Mouse (Mus musculus) T-helper 17 cell (primary cell): ENCODE data around the gene Mapkapk3.

Source experiments
- in situ Hi-C, 2 experiments: fragments of 300-600 bp; cut with MboI, MseI; formaldehyde crosslinking; loops; 1 replicate in 1 of 2; 2 replicates in 1 of 2; pipeline ENCODE4 v1.15.1; 2025; ENCODE audit warnings: high pct_unique_total_duplicates in 2 of 2

Mapkapk3 gene

GRCm38 (mm10) chr9:107296016-107296040, 6.2 kb upstream of the Mapkapk3 start, which contains the start of gene Cish:
Gene Cish (plus strand): TSS chr9:107296026.
- in situ Hi-C loops, result loop anchor here (5.0 to 10.0 kb wide), 2 partner anchors 36 to 59 kb away; no protein-coding TSS in a partner anchor

GRCm38 (mm10) chr9:107295616-107296015, 5.9 kb upstream of the Mapkapk3 start:
- in situ Hi-C loops, result loop anchor here (5.0 to 10.0 kb wide), 2 partner anchors 37 to 59 kb away; no protein-coding TSS in a partner anchor

DNA sequence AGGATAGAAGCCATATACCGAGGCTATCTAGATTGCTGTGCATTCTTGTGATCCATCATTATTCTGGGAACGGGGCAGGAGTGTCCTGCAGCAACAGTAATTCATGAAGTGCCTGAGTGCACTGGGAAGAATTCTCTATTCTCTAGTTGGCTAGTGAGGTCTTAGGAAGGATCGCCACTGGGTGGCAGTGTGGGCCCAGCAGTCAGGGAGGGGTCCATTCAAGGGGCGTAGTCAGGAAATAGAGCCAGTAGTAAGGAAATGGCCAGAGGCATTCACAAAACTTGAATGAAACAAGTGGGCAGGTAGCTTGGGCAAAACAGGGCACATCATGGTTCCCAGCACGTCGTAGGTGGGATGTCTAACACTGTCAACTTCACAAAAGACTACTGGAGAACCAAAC, 4.6 kb upstream of the Mapkapk3 start:
- in situ Hi-C loops, result loop anchor here (5.0 to 10.0 kb wide), 3 partner anchors 47 to 402 kb away; partner anchors contain the start of gene Manf (in 1 of the 2)

- in situ Hi-C loops, result loop anchor here (5.0 to 10.0 kb wide), 3 partner anchors 44 to 399 kb away; partner anchors contain the start of gene Manf (in 1 of the 2)
These were observed 1.2 kb upstream of the Mapkapk3 start for GRCm38 (mm10) chr9:107290897-107291296.

- in situ Hi-C loops, result loop anchor here in 1 of 2 experiments (5.0 kb wide), 1 partner anchor 391 kb away; no protein-coding TSS in a partner anchor
These were observed 966 bp downstream of the Mapkapk3 start for GRCm38 (mm10) chr9:107288711-107289110.

GRCm38 (mm10) chr9:107288105-107288650, 1.5 kb downstream of the Mapkapk3 start:
- in situ Hi-C loops, result loop anchor here in 1 of 2 experiments (5.0 kb wide), 1 partner anchor 391 kb away; no protein-coding TSS in a partner anchor

DNA sequence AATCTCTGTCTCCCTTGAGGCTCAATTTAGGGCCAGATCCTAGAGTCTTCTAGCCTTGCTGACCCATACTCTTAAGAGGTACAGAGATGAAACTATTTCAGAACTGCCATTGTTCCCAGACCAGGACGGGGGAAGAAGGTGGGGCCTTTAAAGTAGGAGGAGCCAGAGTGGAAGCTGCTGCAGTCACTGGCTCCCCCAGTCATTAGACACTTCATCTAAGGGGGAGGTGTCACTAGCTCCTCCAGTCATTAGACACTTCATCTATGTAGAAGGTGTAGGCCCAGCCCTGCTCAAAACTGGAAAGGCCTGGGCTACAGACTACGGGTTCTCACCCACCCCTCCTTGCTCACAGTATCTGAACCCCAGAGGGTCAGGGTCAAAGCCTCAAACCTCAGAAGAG, 2.4 kb downstream of the Mapkapk3 start:
- in situ Hi-C loops, result loop anchor here in 1 of 2 experiments (5.0 kb wide), 1 partner anchor 390 kb away; no protein-coding TSS in a partner anchor

DNA sequence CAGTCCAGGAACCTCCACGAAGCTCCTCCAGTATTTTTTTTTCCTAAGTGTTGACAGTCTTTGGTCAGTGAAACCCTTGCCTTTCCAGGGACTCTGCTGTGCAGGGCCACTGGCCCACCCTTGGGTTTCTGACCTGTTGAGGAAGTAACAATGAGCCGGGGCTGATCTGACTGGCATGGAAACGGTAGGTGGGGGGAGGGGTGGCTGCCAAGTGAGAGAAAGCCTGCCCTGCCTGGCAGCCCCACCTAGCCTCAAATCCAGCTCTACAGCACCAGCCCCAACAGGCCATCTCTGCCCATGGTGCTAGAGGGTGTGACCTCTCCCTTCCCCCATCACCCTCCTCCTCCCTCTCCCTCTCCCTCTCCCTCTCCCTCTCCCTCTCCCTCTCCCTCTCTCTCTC, 4.7 kb downstream of the Mapkapk3 start:
- in situ Hi-C loops, result loop anchor here in 1 of 2 experiments (5.0 kb wide), 1 partner anchor 388 kb away; no protein-coding TSS in a partner anchor

DNA sequence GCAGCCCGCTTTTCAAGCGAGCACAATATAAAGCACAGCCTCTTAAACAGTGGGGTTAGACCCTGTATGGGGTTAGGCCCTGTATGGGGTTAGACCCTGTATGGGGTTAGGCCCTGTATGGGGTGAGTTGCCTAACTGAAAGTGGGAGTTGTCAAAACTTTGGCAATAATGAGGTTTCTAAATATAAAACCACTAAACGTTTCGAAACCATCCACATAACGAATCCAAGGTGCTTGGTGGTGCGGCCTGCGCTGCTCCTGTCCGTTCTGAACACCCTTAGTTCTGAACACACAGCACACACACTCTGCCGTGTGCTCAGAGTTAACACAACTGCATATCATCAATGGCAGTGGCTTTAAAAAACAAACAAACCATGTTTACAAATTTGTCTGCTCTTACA, 6.7 kb downstream of the Mapkapk3 start:
- in situ Hi-C loops, result no loop called here

DNA sequence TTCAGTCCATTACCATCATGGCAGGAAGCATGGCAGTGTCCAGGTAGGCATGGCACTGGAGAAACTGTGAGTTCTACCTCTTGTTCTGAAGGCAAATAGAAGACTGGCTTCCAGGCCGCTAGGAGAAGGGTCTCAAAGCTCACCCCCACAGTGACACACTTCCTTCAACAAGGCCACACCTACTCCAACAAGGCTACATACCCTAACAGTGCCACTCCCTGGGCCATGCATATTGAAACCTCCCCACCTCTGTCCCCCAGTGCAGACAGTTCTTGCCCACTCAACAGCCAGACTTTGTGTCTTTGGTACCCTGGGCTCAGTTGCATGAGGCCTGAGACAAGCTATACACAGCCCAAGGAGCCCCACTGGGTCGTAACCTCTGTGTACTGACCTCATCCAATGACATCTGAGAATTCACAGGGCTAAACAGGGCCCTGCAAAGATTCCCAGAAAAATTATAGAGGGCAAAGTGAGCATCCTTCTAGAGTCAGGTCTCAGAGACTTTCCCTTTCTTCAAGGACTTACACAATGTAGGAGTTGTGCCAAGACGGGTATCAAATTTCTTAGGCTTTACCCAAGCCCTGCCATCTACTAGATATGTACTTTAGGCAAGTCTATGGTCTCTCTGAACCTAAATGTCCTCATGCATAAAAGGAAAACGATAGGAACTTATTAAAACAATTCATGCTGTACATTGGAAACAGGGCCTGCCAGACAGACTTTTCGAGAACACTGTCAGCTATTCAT, 8.3 kb downstream of the Mapkapk3 start:
- in situ Hi-C loops, result no loop called here

DNA sequence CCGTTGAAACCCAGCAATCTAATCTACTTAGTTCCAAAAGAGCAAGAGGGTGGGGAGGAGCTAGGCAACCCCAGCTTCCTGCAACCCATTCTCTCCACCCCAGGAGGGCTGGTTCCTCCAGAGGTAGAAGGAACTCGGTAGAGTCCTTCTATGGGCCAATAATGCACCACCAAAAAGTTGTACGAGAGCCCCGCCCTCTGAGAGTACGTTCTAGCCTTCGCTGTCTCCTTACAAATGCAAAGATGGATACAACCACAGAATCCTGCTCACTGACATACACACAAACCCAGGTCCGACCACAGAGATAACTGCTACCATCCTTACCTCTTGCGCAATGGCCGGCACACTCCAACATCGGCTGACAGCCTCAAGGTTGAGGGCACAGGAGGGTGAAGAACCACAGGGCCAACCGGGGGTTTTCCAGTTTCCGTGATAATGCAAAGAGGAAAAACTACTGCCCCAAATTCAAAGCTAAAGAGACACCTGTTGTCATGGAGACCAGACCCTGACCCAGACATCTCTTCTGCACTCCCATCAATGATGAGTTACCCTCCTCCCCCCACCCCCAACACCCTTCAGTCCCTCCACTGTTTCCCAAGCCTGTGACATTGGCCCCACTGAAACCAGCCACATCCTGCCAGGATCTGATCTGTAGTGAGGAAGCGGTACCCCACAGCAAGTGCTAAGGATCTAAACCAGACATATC, 9.2 kb downstream of the Mapkapk3 start:
- in situ Hi-C loops, result no loop called here

DNA sequence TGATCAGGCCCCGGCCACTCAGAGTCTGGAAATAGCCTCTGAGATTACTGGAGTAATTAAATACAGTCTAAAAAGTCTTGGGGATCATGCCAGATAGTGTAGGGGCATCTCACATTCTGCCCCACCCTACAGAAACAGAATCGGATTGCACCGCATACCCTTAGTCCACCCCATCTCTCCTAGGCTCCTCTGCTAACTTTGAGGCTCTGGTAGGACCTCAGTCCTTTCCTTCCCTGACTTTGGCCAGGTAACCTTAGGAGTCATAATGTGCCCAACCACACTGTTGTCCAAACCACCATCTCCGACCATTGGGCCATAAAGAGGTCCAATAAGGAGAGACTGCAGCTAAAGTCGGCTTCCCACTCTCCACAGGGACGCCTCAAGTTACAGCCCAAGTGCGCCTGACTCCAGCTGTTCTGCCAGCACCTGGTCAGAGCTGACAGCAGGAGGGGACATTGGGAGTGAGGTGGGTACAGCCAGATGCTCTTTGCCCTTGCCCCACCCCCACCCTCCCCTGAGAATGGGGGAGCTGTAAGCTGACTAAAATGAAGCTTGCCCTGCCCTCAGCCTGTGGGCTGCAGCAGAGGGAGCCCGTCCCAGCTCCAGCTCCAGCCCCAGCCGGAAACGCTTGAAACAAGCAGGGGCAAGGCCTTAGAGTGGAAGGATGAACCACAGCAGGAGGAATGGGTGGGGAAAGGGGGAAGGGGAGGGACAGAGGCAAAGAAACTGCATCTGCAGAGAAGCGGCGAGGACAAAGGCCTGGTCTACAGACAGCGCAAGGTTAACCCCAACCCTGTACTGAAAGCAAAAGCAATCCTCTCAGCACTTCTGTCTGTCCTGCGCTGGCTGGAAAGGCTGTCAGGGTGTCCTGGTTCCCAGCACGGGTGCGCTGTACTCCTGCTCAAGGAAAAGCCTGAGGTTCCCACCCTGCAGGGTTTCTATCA, 10.0 kb downstream of the Mapkapk3 start:
- in situ Hi-C loops, result no loop called here

- in situ Hi-C loops, result no loop called here
These were observed 10.9 kb downstream of the Mapkapk3 start for GRCm38 (mm10) chr9:107278527-107279377.

GRCm38 (mm10) chr9:107278126-107278525, 11.6 kb downstream of the Mapkapk3 start:
- in situ Hi-C loops, result no loop called here

DNA sequence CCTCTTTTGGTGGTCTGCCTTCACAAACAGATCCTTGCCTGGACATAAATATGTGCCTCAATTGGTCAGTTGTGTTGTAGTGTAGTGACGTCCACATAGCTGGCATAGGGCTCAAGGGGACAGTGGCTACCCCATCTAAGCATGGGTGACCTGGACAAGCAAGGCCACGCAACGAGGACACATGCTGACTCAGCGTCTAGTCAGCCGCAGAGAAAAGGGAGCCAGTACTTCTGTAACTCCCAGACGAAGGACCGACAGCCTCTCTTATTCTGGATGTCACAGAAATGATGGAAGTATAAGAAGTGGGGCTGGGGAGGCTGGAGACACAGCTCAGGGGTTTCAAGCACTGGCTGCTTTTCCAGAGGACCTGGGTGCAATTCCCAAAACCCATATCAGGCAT, 12.1 kb downstream of the Mapkapk3 start:
- in situ Hi-C loops, result no loop called here

- in situ Hi-C loops, result no loop called here
These were observed 14.0 kb downstream of the Mapkapk3 start for GRCm38 (mm10) chr9:107275710-107276109.

GRCm38 (mm10) chr9:107274751-107275150, 14.9 kb downstream of the Mapkapk3 start:
- in situ Hi-C loops, result no loop called here

DNA sequence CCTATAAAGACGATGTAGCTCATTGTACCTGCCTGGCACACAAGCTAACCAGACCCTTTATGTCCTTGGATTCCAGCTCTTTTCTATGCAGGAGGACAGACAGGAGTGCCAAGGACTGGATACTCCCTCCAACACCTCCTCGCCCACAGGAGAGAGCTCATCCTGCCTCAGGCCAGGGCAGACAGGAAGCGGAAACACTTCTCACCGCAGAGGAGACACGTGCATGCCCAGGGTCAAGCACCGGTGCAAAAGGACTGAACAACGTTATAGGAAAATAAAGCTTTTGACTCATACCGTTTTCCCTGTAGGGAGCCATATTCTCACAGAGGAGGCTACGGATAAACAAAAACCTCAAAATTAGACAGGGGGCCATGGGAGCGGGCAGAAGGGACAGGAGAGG, 16.5 kb downstream of the Mapkapk3 start:
- in situ Hi-C loops, result no loop called here

DNA sequence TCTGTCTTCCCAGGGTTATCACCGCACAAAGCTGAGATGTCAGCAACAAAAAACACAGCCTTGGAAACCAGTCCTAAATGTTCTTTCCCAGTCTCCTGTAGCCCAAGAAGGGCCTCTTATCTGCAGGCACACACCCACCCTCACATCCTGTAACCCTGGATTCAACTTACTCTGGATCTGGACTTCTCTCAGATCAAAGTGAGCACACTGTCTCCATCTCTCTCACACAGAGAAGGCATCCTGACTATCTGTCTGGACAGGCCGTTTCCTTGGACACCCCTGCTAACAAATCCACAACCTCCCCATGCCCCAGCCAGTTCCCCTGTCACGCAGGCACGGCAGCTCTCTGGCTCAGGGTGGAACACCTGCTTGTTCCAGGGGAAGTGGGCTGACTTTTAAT, 17.4 kb downstream of the Mapkapk3 start:
- in situ Hi-C loops, result no loop called here

DNA sequence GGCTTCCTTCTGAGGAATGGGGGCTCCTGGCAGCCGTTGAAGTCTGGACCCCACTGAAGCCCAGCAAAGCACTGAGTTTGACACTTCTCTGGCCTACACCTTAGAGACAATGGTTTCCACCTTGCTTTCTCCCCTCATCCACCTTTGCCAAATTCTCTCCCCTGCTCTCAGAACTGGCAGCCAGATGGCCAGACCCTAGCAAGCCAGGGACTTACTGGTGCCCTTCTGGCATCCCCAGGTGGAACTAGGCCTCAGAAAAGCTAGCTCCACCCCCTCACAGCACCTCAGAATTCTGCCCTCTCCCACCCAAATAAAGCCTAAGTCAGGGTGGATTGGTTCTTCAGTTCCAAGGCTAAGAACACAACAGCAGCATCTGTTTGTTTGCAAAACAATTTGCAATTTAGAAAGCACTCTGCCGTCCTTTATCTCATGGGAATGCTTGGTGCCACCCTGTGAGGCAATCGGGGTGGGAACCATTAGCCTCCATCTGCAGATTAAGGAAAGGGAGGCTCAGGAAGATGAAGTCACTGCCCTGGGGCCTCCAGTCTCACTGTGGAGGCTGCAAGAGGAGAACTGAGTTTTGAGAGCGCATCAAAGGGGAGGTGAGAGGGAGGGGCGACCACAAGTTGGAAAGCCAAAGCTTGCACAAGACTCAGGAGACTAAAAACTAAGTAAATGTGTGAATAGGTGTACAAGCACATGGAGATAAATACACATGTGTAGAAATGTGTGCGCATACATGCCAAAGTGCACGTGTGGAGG, 18.3 kb downstream of the Mapkapk3 start:
- in situ Hi-C loops, result no loop called here
